Mouse (Mus musculus) telencephalon, adult 2 months (tissue): ENCODE data around the gene Cpsf3.

Experiments
- DNase-seq: peaks from one replicate; pipeline ENCODE4 v3.0.0-alpha.2; 2011; ENCODE audit warnings: low read depth, low spot score

Gene Cpsf3

GRCm38 (mm10) chr12:21331711-21332110 lies 46.5 kb downstream of the Cpsf3 start:
- DNase-seq: peak; percentile 3

- DNase-seq: no peak
These were observed 47.8 kb downstream of the Cpsf3 start for GRCm38 (mm10) chr12:21333021-21333420.

- DNase-seq: no peak
These were observed 48.6 kb downstream of the Cpsf3 start for GRCm38 (mm10) chr12:21333766-21334165.

- peak; percentile 74 for DNase-seq
These were observed 50.7 kb downstream of the Cpsf3 start for GRCm38 (mm10) chr12:21335869-21336268.

- DNase-seq: no peak
These were observed 52.0 kb downstream of the Cpsf3 start for GRCm38 (mm10) chr12:21337171-21337570.

- DNase-seq: no peak
These were observed 55.5 kb downstream of the Cpsf3 start for GRCm38 (mm10) chr12:21340674-21341073.

- no peak for DNase-seq
These were observed 61.8 kb downstream of the Cpsf3 start for GRCm38 (mm10) chr12:21346972-21347371.

GRCm38 (mm10) chr12:21350113-21350876 lies 65.1 kb downstream of the Cpsf3 start:
- no peak for DNase-seq

- no peak for DNase-seq
These were observed 68.5 kb downstream of the Cpsf3 start for GRCm38 (mm10) chr12:21353681-21354080.

- DNase-seq: no peak
These were observed 77.5 kb downstream of the Cpsf3 start for GRCm38 (mm10) chr12:21362686-21363085.

GRCm38 (mm10) chr12:21363195-21363594 lies 78.0 kb downstream of the Cpsf3 start:
- no peak for DNase-seq
